Comparison of ENCODE assay signal across 9 mouse cellular contexts in genomic region chr10:75151311-75151710, GRCm38 (mm10).
DNase-seq lines count a peak whose midpoint lies in the region; ATAC-seq and TF ChIP-seq lines count a peak whose summit lies in the region.
"Had no signal": no experiment of that assay in that cellular context is flagged by ENCODE, and none has a peak within 500 bp of the region (broad histone marks: within the 10 kb centered on the region; RNA-seq: fewer than 3 reads in every experiment).

No protein-coding gene starts in this region.

- ATAC-seq in forebrain, embryonic 11.5 days (replicated peaks; ENCODE audit: low FRiP score): peak; percentile 67
- peak; percentile 88 for ATAC-seq in heart, postnatal 0 days (ENCODE audit: insufficient read depth, low read depth)
- ATAC-seq in liver, embryonic 12.5 days: 0 out of 2 replicates have a peak, but pooled peaks have one; percentile 27
- ATAC-seq in stomach, embryonic 15.5 days (ENCODE audit: insufficient read depth, low FRiP score, low read depth): peak; percentile 28; the same call in 1 of the 2 replicates

- H3K9me3 ChIP-seq in forebrain, embryonic 11.5 days (ENCODE audit: control insufficient read depth, low read length): no peaks in the 10 kb centered on the region
- H3K9me3 ChIP-seq in heart, postnatal 0 days (replicated peaks; ENCODE audit: control insufficient read depth, low read length): no peaks in the 10 kb centered on the region
- no peaks in the 10 kb centered on the region for H3K9me3 ChIP-seq in liver, embryonic 12.5 days (replicated peaks)
- H3K9me3 ChIP-seq in stomach, embryonic 15.5 days: no peaks in the 10 kb centered on the region

- no peak overlapping the region for H3K9ac ChIP-seq in forebrain, embryonic 11.5 days (ENCODE audit: low read length)
- H3K9ac ChIP-seq in heart, postnatal 0 days (replicated peaks; ENCODE audit: low read depth, low read length): no peak overlapping the region
- H3K9ac ChIP-seq in liver, embryonic 12.5 days: no peak overlapping the region
- no peak overlapping the region for H3K9ac ChIP-seq in stomach, embryonic 15.5 days

- H3K27me3 ChIP-seq in forebrain, embryonic 11.5 days (ENCODE audit: control insufficient read depth, insufficient read depth, low read length): no peaks in the 10 kb centered on the region
- H3K27me3 ChIP-seq in heart, postnatal 0 days (ENCODE audit: control insufficient read depth, insufficient read depth, low read length): peaks cover 60% of the 10 kb centered on the region
- no peaks in the 10 kb centered on the region for H3K27me3 ChIP-seq in liver, embryonic 12.5 days (replicated peaks)
- H3K27me3 ChIP-seq in stomach, embryonic 15.5 days (replicated peaks): no peaks in the 10 kb centered on the region

- peak; percentile 70; the same call in 1 of the 2 replicates for TF ChIP-seq CTCF in brain, embryonic 14.5 days (IDR thresholded peaks at IDR 0.05; ENCODE audit: borderline replicate concordance, extremely low read depth, insufficient read depth, insufficient read length)
- peak; percentile 98 for TF ChIP-seq CTCF in heart, postnatal 0 days (IDR thresholded peaks at IDR 0.05; ENCODE audit: low read depth)

- TF ChIP-seq EP300 in heart, postnatal 0 days (IDR thresholded peaks at IDR 0.05; ENCODE audit: low read depth): no peak

- no peak overlapping the region for H3K4me2 ChIP-seq in forebrain, embryonic 11.5 days (ENCODE audit: low read depth, low read length, severe bottlenecking)
- H3K4me2 ChIP-seq in heart, postnatal 0 days (ENCODE audit: low read depth, low read length): no peak overlapping the region
- no peak overlapping the region for H3K4me2 ChIP-seq in liver, embryonic 12.5 days
- H3K4me2 ChIP-seq in stomach, embryonic 15.5 days: no peak overlapping the region

- no peak for TF ChIP-seq POLR2A in brain, embryonic 14.5 days (IDR thresholded peaks at IDR 0.05; ENCODE audit: borderline replicate concordance, extremely low read depth, insufficient read depth, insufficient read length, poor library complexity, severe bottlenecking)

- no peaks in the 10 kb centered on the region for H3K36me3 ChIP-seq in forebrain, embryonic 11.5 days (ENCODE audit: control insufficient read depth, insufficient read depth, low read length)
- H3K36me3 ChIP-seq in heart, postnatal 0 days (replicated peaks; ENCODE audit: control insufficient read depth, insufficient read depth, low read length): peaks cover 21% of the 10 kb centered on the region
- H3K36me3 ChIP-seq in liver, embryonic 12.5 days: peaks cover 40% of the 10 kb centered on the region
- H3K36me3 ChIP-seq in stomach, embryonic 15.5 days: 0 out of 2 replicates have a peak, but pooled peaks cover 7% of the 10 kb centered on the region

- DNase-seq in CD8-positive naive resting alpha-beta T cell, adult 2 months (ENCODE audit: low read depth in 2 of 2, low spot score in 2 of 2): peak; percentile 71 to 80
- DNase-seq in brain, embryonic 14.5 days (ENCODE audit: low read depth): peak; percentile 93
- peak; percentile 70 for DNase-seq in forebrain, embryonic 11.5 days (ENCODE audit: low spot score)
- DNase-seq in heart, postnatal 0 days (ENCODE audit: low spot score): peak; percentile 94
- DNase-seq in kidney, postnatal 14 days: peak; percentile 86
- peak; percentile 64 for DNase-seq in neural tube, embryonic 10.5 days (ENCODE audit: extremely low spot score, low spot score)

- H3K27ac ChIP-seq in forebrain, embryonic 11.5 days (ENCODE audit: low read depth, low read length): no peak overlapping the region
- no peak overlapping the region for H3K27ac ChIP-seq in heart, postnatal 0 days (ENCODE audit: low read depth)
- no peak overlapping the region for H3K27ac ChIP-seq in liver, embryonic 12.5 days
- no peak overlapping the region for H3K27ac ChIP-seq in stomach, embryonic 15.5 days

- no peak overlapping the region for H3K4me3 ChIP-seq in forebrain, embryonic 11.5 days (ENCODE audit: low read depth, low read length)
- no peak overlapping the region for H3K4me3 ChIP-seq in heart, postnatal 0 days (ENCODE audit: low read depth, low read length)
- no peak overlapping the region for H3K4me3 ChIP-seq in liver, embryonic 12.5 days
- H3K4me3 ChIP-seq in stomach, embryonic 15.5 days (replicated peaks): no peak overlapping the region
- H3K4me3 ChIP-seq: erythroblast, embryonic 14.5 days had no signal

- no peaks in the 10 kb centered on the region for H3K4me1 ChIP-seq in forebrain, embryonic 11.5 days (replicated peaks; ENCODE audit: control insufficient read depth, insufficient read depth, low read length)
- H3K4me1 ChIP-seq in heart, postnatal 0 days (ENCODE audit: control insufficient read depth, insufficient read depth): no peaks in the 10 kb centered on the region
- H3K4me1 ChIP-seq in liver, embryonic 12.5 days: peaks cover 4% of the 10 kb centered on the region
- 0 out of 2 replicates have a peak, but pooled peaks cover 2% of the 10 kb centered on the region for H3K4me1 ChIP-seq in stomach, embryonic 15.5 days

Comparison
In these comparisons a context has a peak if more than half of its experiments do, and no peak if none do; other contexts are left out.
1. ATAC-seq: peak in every context shown above with its lines; median percentile 88 in heart, postnatal 0 days; 67 in forebrain, embryonic 11.5 days; 28 in stomach, embryonic 15.5 days; 27 in liver, embryonic 12.5 days.